Mouse (Mus musculus): ENCODE measurements around the gene C5ar2. TPM values are rescaled to one million over a fixed set of nuclear protein-coding genes. Genes with fewer than 3 reads are reported as not detected.
A peak's percentile ranks its signal among the peaks of the same experiment; 100 is the strongest.

Gene C5ar2
- under 1 TPM; 0.39 to 0.59 TPM for total RNA-seq (2021)
- long read RNA-seq, experiment 1, partial matches to known transcripts, result 0 of 2 reads
- long read RNA-seq, experiment 1, other reads (novel, unspliced or antisense), result 1 of 2 reads
- long read RNA-seq, experiment 2, result 0 reads

DNA sequence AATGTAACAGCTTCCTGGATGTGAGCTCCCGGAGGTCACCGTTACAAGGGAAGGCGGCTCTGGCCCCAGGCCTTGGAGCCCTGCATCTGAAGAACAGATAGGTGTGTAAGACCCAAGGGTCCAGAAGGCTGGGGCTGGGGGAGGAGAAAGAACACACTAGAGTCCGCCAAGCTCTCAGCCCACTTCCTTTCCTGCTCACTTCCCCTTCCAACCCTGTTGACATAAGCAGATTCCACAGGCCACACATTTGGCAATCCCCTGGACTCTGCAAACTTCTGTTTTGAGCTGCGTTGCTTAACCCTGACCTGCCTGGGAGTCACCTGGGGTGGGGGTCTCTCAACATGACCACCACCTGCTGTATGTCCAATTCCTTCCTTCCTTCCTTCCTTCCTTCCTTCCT, at the start of gene C5ar2:
TSS of gene C5ar2 (minus strand) at position 88 of the 400 bp plus-strand sequence.
- no peak within 1 kb of the TSS for H3K4me3 ChIP-seq
- TF ChIP-seq CTCF (conservative IDR thresholded peaks at IDR 0.05), result no peak
- DNase-seq (ENCODE audit: low spot score in 2 of 2), result no peak
- H3K27ac ChIP-seq, result peak within 1 kb of the TSS; percentile 39; the same call in 1 of the 2 replicates

DNA sequence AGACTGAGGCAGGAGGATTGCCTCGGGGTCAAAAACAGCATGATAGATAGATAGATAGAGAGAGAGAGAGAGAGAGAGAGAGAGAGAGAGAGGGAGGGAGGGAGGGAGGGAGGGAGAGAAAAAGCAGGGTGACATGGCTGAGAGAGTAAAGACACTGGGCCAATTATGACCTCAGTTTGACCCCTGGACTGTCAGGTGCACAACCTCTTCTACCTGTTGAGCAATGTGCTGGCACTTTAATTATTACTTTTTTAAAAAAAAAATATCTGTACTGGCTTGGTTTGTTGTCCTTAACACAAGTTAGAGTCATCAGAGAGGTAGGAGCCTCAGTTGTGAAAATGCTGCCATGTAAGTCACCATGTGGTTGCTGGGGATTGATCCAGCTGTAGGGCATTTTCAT, 43.8 kb upstream of the C5ar2 start:
- Histone ChIP-seq H3K4me3 (no peak overlapping the region), H3K27ac (no peak overlapping the region)
- DNase-seq (ENCODE audit: low spot score in 2 of 2), result no peak
- no peak for TF ChIP-seq CTCF (conservative IDR thresholded peaks at IDR 0.05)

DNA sequence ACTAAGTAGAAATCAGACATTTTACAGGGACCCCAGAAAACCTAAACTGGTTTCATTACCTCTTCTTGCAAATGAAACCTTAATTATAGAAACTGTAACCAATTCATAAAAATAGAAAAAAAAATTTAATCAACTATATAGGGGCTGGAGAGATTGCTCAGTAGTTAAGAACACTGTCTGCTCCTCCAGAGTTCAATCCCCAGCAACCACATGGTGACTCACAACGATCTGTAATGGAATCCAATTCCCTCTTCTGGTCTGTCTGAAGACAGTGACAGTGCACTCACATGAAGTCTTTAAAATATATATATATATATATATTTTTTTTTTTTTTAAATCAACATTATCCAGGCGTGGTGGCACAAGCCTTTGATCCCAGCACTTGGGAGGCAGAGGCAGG, 43.1 kb upstream of the C5ar2 start:
- Histone ChIP-seq H3K27ac (peak overlapping the region; percentile 93), H3K4me3 (peak overlapping the region; percentile 75)
- DNase-seq (ENCODE audit: low spot score in 2 of 2), result no peak
- TF ChIP-seq CTCF (conservative IDR thresholded peaks at IDR 0.05), result no peak

DNA sequence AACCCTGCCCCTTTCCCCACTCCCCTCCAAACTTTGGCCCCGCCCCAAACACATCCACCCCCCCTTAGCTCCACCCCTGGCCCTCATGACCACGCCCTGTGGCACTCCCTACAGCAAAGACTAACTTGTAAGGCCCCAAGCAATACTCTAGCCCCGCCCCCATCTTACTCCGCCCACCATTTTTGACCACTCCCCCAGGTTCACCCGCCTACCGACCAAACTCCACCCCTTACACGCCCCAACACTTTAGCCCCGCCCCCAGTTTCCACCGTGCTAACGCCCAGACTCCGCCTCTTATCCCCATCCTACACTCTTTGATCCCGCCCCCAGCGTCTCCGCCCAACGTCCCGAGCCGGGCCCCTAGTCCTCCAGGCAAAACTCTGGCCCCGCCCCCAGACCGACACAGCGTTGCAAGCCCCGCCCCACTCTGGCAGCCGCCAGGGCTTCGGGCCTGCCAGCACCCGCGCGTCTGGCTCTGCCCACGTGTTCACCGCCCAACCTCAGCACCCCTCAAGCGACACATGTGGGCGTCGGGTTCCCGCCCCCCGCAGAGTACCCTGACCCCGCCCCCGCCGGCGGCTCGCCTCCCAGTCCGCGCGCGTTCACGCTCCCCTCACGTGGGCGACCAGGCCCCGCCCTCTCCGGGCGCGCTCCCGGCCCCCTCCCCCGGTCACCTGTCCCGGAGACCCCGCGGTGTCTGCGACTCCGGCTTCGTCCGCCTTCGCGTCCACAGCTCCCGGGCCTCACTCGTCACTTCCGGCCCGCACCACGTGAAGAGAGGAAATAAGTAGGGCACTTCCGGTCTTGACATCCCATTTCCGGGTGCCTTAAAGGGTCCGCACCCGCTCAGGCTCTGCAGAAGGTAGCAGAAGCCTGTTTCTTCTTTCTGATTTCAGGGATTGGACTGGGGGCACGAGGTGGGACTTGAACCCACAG, 42.3 kb upstream of the C5ar2 start, which contains the start of gene Ccdc9:
TSS of gene Ccdc9 (minus strand) at position 770 of the 936 bp plus-strand sequence.
- no peak for TF ChIP-seq CTCF (conservative IDR thresholded peaks at IDR 0.05)
- Histone ChIP-seq H3K27ac (peak within 1 kb of the TSS; percentile 93), H3K4me3 (peak within 1 kb of the TSS; percentile 75)
- peak; percentile 98 to 99 for DNase-seq (ENCODE audit: low spot score in 2 of 2)

DNA sequence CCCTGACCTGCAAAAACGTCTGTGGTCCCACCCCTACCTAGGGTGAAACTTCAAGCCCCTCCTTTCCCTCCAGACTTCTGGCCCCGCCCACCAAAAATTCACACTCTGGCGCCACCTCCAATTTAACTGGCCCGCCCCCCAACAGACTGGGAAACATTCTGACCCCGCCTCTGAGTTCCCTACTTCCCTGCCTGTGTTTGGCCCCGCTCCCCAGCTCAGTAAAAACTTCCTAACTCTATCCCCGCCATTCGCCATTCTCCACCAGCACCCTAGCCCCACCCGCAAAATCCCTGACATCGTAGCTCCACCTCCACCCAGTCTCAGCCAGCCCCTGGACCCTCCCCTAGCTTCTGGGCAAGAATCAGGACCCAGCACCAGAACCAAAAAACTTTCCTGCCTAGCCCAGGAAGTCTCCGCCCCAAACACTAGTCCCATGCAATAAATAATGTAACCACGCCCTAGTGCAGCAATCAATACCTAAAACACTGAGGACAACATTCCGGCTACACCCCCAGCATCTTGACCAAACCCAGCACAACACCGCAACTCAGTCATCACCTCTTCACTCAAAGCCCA, 41.6 kb upstream of the C5ar2 start:
- DNase-seq (ENCODE audit: low spot score in 2 of 2), result no peak
- Histone ChIP-seq H3K27ac (peak overlapping the region; percentile 59; the same call in 1 of the 2 replicates), H3K4me3 (peak overlapping the region; percentile 75)
- no peak for TF ChIP-seq CTCF (conservative IDR thresholded peaks at IDR 0.05)

DNA sequence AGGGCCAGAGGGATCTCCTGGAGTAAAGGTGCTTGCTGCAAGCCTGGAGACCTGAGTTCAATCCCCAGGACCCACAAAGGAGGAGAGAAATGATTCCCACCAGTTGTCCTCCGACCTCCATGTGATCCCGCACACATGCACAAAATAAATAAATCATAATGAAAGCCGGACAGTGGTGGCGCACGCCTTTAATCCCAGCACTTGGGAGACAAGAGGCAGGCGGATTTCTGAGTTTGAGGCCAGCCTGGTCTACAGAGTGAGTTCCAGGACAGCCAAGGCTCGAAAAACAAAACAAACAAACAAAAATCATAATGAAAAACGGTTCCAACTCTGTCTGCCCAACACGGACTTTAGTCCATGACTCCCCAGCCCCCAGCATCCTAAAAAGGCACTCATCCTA, 41.0 kb upstream of the C5ar2 start:
- DNase-seq (ENCODE audit: low spot score in 2 of 2), result no peak
- Histone ChIP-seq H3K27ac (peak overlapping the region; percentile 59; the same call in 1 of the 2 replicates), H3K4me3 (peak overlapping the region; percentile 75)
- no peak for TF ChIP-seq CTCF (conservative IDR thresholded peaks at IDR 0.05)

DNA sequence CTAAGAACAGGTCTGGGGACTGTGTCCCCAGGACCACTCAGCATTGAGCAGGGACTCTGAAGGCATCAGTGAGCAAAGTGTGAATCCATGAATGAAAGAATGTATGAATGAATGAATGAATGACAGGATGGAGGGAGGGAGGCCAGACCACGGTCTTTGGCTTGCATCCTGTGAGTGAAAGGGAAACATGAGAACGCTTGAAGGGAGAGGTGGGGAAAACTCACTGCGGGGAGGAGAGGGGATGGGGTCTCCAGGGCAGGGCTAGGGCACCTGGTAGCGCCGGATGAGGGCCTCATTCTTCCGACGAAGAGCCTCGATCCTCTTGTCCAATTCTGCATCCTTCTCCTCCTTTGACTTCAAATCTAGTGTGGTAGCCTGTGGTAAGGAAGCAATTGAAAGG, 40.0 kb upstream of the C5ar2 start:
- Histone ChIP-seq H3K4me3 (no peak overlapping the region), H3K27ac (no peak overlapping the region)
- no peak for DNase-seq (ENCODE audit: low spot score in 2 of 2)
- no peak for TF ChIP-seq CTCF (conservative IDR thresholded peaks at IDR 0.05)

DNA sequence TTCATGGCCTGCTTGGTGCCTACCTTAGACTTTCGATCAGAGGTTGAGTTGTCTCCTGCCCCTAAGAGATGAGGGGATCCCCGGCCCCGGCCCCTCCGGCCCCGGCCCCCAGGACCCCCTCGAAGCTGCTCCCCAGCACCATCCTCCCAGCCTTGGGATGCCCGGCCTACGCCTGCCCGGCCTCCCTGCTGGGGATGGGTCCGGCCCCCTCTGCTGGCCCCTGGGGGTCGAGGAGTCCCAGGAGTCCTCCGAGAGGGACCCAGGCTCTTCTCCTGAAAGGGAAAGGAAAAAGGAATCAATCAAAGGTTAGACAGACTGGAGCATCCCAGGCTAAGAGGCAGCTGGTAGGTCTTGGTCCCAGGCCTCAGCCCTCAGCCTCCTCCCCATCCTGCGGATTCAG, 38.4 kb upstream of the C5ar2 start:
- no peak overlapping the region for H3K4me3 ChIP-seq
- no peak for DNase-seq (ENCODE audit: low spot score in 2 of 2)
- no peak for TF ChIP-seq CTCF (conservative IDR thresholded peaks at IDR 0.05)
- no peak overlapping the region for H3K27ac ChIP-seq

DNA sequence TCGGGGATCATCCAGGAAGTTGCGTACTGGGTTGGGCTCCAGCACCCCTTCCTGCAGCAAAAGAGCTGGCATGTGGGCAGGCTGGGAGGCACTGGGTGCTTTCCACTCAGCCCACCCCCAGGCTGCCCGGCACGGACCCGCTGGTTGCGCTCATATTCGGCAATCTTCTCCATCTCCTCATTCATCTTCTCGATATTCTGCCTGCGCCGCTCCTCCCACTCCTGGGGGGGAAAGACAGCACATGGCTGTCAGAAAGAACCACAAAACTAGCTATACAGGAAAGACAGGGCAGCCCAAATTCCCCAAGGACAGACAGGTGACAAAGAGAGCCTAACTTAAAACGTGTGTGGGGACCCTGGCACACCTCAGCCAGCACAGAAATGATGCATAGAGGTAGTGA, 36.8 kb upstream of the C5ar2 start:
- H3K4me3 ChIP-seq, result no peak overlapping the region
- no peak for TF ChIP-seq CTCF (conservative IDR thresholded peaks at IDR 0.05)
- DNase-seq (ENCODE audit: low spot score in 2 of 2), result no peak
- H3K27ac ChIP-seq, result no peak overlapping the region

DNA sequence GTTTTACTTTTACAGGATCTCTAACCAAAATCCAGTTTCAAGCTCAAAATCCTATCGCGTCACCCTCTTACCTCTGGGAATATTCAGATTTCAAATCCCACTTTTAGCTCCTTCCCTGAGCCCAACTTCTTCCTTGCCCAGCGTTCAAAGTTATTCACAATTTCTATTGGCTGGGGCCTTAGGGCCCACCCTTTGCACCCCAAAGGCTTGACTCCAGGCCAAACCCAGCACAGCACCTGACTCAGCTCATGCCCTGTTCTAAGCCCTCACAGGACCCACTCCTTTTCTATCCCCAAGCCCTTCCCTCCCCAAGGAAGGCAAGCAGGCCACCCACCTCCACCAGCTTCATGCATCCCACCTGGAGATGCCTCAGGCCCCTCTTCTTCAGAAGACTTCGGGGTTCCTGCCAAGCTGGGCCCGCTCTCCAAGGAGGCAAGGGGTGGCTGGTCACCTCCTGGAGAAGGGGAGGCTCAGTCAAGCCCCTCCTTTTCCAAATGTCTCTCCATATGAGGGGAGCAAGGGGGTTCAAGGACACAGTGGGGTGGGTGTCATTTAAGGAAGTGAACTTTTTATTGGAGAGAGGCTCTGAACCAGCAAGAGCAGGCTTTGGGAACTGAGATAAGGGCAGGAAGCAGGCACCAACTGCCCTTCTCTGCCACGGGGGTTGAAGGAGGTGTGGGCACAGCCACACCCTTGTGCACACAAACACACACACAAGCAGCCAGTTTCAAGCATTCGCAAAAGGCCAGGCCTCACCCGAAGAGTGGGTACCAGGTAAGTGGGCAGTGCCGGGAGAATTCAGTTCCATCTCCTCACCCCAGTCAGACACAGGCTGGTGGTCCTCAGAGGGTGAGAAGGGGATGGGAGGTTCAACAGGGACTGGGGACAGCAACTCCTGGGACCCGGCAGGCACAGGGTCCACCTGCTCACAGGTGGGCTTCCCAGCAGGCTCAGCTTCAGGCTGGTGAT, 31.3 kb upstream of the C5ar2 start:
- no peak overlapping the region for H3K4me3 ChIP-seq
- no peak for TF ChIP-seq CTCF (conservative IDR thresholded peaks at IDR 0.05)
- no peak for DNase-seq (ENCODE audit: low spot score in 2 of 2)
- H3K27ac ChIP-seq, result no peak overlapping the region

DNA sequence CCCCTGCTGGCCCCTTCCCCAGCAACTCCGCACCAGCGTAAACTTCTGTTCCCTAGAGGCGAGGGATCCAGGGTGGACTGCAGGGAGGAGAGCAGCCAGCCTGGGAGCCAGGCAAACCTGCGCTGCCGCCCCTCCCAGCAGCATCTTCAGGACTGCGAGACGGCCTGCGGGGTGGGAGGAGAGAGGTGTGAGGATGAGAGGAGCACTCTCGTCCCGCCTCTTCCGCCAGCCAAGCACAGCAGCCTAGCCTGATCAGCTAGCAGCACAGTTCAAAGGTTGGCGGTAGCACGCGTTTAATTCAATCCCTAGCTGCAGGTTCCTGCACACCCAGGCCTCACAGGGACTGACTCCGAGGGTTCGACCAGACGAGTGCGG, 29.8 kb upstream of the C5ar2 start:
- peak overlapping the region; percentile 76 for H3K4me3 ChIP-seq
- peak; percentile 40 to 41 for DNase-seq (ENCODE audit: low spot score in 2 of 2)
- peak overlapping the region; percentile 79 for H3K27ac ChIP-seq
- no peak for TF ChIP-seq CTCF (conservative IDR thresholded peaks at IDR 0.05)

DNA sequence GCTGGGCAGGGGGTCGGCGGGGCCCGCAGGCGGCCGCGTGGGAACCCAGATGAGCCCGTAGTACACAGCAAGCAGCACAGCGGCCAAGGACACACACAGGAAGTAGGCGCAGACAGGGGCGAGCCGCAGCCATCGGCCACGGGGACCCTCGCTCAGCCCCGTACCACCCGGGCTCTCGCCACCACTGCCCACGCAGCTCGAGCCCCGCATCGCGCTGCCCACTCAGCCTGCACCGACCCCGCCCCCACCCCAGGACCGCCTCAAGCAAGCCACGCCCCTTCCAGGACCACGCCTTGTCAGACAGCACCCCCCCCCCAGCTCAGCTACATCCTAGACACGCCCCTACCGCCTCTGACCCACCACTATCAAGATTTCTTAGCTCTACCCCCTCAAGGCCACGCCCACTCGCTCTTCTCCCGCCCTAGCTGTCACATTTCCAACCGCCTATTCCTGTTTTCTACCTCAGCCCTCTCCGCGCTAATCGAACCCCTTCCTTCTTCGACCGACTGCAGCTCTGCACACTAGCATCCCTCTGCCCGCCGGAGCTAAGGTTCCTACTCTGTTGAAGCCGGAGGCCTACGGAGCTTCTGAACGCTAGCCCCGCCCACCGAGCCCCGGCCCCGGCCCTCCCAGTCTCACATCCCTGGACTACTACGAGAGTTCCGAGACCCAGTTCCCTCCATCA, 29.3 kb upstream of the C5ar2 start, which contains the start of gene Inafm1:
TSS of gene Inafm1 (minus strand) at position 537 of the 685 bp plus-strand sequence.
- no peak for TF ChIP-seq CTCF (conservative IDR thresholded peaks at IDR 0.05)
- Histone ChIP-seq H3K4me3 (peak within 1 kb of the TSS; percentile 76), H3K27ac (peak within 1 kb of the TSS; percentile 93)
- peak; percentile 77 to 88 for DNase-seq (ENCODE audit: low spot score in 2 of 2)
